16 mouse cellular contexts compared by ENCODE assay signal in the genomic region with DNA sequence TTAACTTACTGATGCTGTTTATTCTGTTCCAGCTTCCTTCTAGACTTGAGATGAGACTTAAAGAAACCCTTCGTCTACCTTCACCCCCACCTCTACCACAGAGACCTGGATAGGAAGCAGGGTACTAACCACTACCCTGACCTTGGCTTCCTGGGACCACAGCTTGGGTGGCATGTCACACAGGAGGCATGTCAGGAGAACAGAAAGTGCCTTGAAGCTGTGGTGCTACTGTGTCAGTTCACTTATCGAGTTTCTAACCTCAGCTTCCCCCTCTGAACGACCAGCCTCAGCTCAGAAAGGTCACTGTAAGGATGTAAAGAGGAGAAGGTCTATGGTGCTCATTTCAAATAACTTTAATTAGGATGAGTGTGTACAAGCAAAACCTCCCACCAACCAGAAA. TPM values are rescaled to one million over a fixed set of nuclear protein-coding genes. Genes with fewer than 3 reads are reported as not detected.
"Had no signal": no experiment of that assay in that cellular context is flagged by ENCODE, and none has a peak within 500 bp of the region (broad histone marks: within the 10 kb centered on the region; RNA-seq: fewer than 3 reads in every experiment).

No protein-coding gene starts in this region.

- ATAC-seq: liver, postnatal 0 days; lung, postnatal 0 days; midbrain, embryonic 16.5 days had no signal

- DNase-seq: liver, postnatal 0 days; lung, adult 2 months; lung, postnatal 14 days; lung, postnatal 36 days; midbrain, embryonic 14.5 days; retina, postnatal 1 day; right cerebral cortex, adult 18-20 months; right cerebral cortex, postnatal 25 days; right cerebral cortex, postnatal 4 days; spleen, adult 18-20 months; thymus, adult 18-20 months; thymus, postnatal 14 days; thymus, postnatal 36 days had no signal

RNA-seq across cellular contexts. Expression of a gene that starts 14.0 kb away (rescaled TPM):
- total RNA-seq: megakaryocyte-erythroid progenitor cell, adult 5-6 weeks had no signal

RNA-seq across cellular contexts. Expression of a gene that starts 17.0 kb away (rescaled TPM):
- total RNA-seq: megakaryocyte-erythroid progenitor cell, adult 5-6 weeks had no signal

RNA-seq across cellular contexts. Expression of a gene that starts 24.1 kb away (rescaled TPM):
- total RNA-seq: megakaryocyte-erythroid progenitor cell, adult 5-6 weeks had no signal

RNA-seq across cellular contexts. Expression of a gene that starts 36.2 kb away (rescaled TPM):
- total RNA-seq: megakaryocyte-erythroid progenitor cell, adult 5-6 weeks had no signal

RNA-seq across cellular contexts. Expression of a gene that starts 53.1 kb away (rescaled TPM):
- total RNA-seq: megakaryocyte-erythroid progenitor cell, adult 5-6 weeks had no signal
